Mouse (Mus musculus) embryonic facial prominence, embryonic 14.5 days (tissue): ENCODE measurements around the gene Ctnnal1. TPM values are rescaled to one million over a fixed set of nuclear protein-coding genes. Genes with fewer than 3 reads are reported as not detected.

ENCODE experiments used
- ATAC-seq: fragments of 200-750 bp; cut with Nextera tagmentation; 2 replicates; pipeline ENCODE4 v1.8.0; 2017; ENCODE audit warnings: low read depth, moderate number of reproducible peaks, moderate TSS enrichment
- DNase-seq: peaks from one replicate; pipeline ENCODE4 v3.0.0-alpha.2; 2015; ENCODE audit warnings: low spot score
- H3K27ac ChIP-seq: fragments of 300-500 bp; sonication (generic); replicated peaks from 2 replicates; pipeline ENCODE4 v1.5.1; 2014; ENCODE audit warnings: low read depth, mild to moderate bottlenecking, low read length, moderate library complexity
- H3K27me3 ChIP-seq: fragments of 300-500 bp; sonication (generic); replicated peaks from 2 replicates; pipeline ENCODE4 v1.6.1; 2014; ENCODE audit warnings: low read length; ENCODE audit not compliant: control insufficient read depth, insufficient read depth
- H3K36me3 ChIP-seq: fragments of 300-500 bp; sonication (generic); 2 replicates; pipeline ENCODE4 v1.6.1; 2014; ENCODE audit warnings: low read length, mixed read lengths; ENCODE audit not compliant: control insufficient read depth, insufficient read depth
- H3K4me1 ChIP-seq: fragments of 300-500 bp; sonication (generic); 2 replicates; pipeline ENCODE4 v1.6.1; 2014; ENCODE audit warnings: antibody characterized with exemption, low read length; ENCODE audit not compliant: control insufficient read depth, insufficient read depth
- H3K4me2 ChIP-seq: fragments of 300-500 bp; sonication (generic); 2 replicates; pipeline ENCODE4 v1.6.1; 2014; ENCODE audit warnings: low read depth, mild to moderate bottlenecking, low read length, moderate library complexity, mixed read lengths
- H3K4me3 ChIP-seq: fragments of 300-500 bp; sonication (generic); 2 replicates; pipeline ENCODE4 v1.5.1; 2014; ENCODE audit warnings: low read depth, mild to moderate bottlenecking, low read length
- H3K9ac ChIP-seq: fragments of 300-500 bp; sonication (generic); 2 replicates; pipeline ENCODE4 v1.6.1; 2014; ENCODE audit warnings: low read depth, mild to moderate bottlenecking, low read length, moderate library complexity, mixed read lengths
- H3K9me3 ChIP-seq: fragments of 300-500 bp; sonication (generic); 2 replicates; pipeline ENCODE4 v1.6.1; 2016; ENCODE audit warnings: low read length; ENCODE audit not compliant: control insufficient read depth
- WGBS: fragments of 180-500 bp; shearing (Covaris S2); extraction: QIAGEN DNeasy Blood & Tissue Kit; methylation state at CpG from one replicate; pipeline ENCODE4 v1.1.7; 2014; 5-methylcytosine and 5-hydroxymethylcytosine counted together
- polyA plus RNA-seq: library from polyadenylated mRNA; unstranded; fragments of >200 nt; fragmentation: Nextera tagmentation; extraction: Ambion mirVana; gene quantifications from 2 replicates; pipeline ENCODE4 v1.2.1, GENCODE M21; 2014

Gene Ctnnal1
- polyA plus RNA-seq, 1 experiment from 2014 or later: 23.2 TPM

- peak; percentile 54 for ATAC-seq
- 22% methylated on average over 6 of the region's 6 CpGs for WGBS
- H3K27ac ChIP-seq: peak overlapping the region; percentile 61; the same call in 1 of the 2 replicates
- H3K9me3 ChIP-seq: no peaks in the 10 kb centered on the region
- peak; percentile 72 for DNase-seq
- no peak overlapping the region for H3K4me2 ChIP-seq
- no peaks in the 10 kb centered on the region for H3K36me3 ChIP-seq
- no peak overlapping the region for H3K4me3 ChIP-seq
- no peaks in the 10 kb centered on the region for H3K27me3 ChIP-seq
- peaks cover 4% of the 10 kb centered on the region; the same call in 1 of the 2 replicates for H3K4me1 ChIP-seq
- no peak overlapping the region for H3K9ac ChIP-seq
Measured at GRCm38 (mm10) chr4:56850724-56851123, 14.3 kb downstream of the Ctnnal1 start.

GRCm38 (mm10) chr4:56848044-56848443 lies 16.9 kb downstream of the Ctnnal1 start:
- no peaks in the 10 kb centered on the region for H3K27me3 ChIP-seq
- ATAC-seq (no peak), DNase-seq (no peak)
- H3K4me2 ChIP-seq: no peak overlapping the region
- peaks cover 12% of the 10 kb centered on the region for H3K36me3 ChIP-seq
- H3K9me3 ChIP-seq: 0 out of 2 replicates have a peak, but pooled peaks cover 5% of the 10 kb centered on the region
- H3K4me3 ChIP-seq: no peak overlapping the region
- no peak overlapping the region for H3K27ac ChIP-seq
- H3K4me1 ChIP-seq: peaks cover 4% of the 10 kb centered on the region; the same call in 1 of the 2 replicates
- no peak overlapping the region for H3K9ac ChIP-seq
- WGBS: 78% methylated on average over 6 of the region's 6 CpGs

- DNase-seq: no peak
- Histone ChIP-seq H3K27me3 (no peaks in the 10 kb centered on the region), H3K9ac (no peak overlapping the region), H3K27ac (no peak overlapping the region), H3K4me1 (peaks cover 4% of the 10 kb centered on the region; the same call in 1 of the 2 replicates), H3K4me3 (no peak overlapping the region), H3K4me2 (no peak overlapping the region), H3K36me3 (peaks cover 12% of the 10 kb centered on the region), H3K9me3 (0 out of 2 replicates have a peak, but pooled peaks cover 5% of the 10 kb centered on the region)
- no peak for ATAC-seq
- 93% methylated on average over 3 of the region's 3 CpGs for WGBS
Measured at GRCm38 (mm10) chr4:56847400-56847799, 17.6 kb downstream of the Ctnnal1 start.

- Histone ChIP-seq H3K9me3 (0 out of 2 replicates have a peak, but pooled peaks cover 5% of the 10 kb centered on the region), H3K4me1 (peaks cover 4% of the 10 kb centered on the region; the same call in 1 of the 2 replicates), H3K36me3 (peaks cover 12% of the 10 kb centered on the region), H3K9ac (no peak overlapping the region), H3K4me3 (no peak overlapping the region), H3K27ac (no peak overlapping the region), H3K4me2 (no peak overlapping the region), H3K27me3 (no peaks in the 10 kb centered on the region)
- peak; percentile 55 for DNase-seq
- 55% methylated on average over 9 of the region's 12 CpGs for WGBS
- peak; percentile 78 for ATAC-seq
Measured at GRCm38 (mm10) chr4:56845896-56846533, 19.0 kb downstream of the Ctnnal1 start.

GRCm38 (mm10) chr4:56844911-56845310 lies 20.1 kb downstream of the Ctnnal1 start:
- no peak for DNase-seq
- no peaks in the 10 kb centered on the region for H3K4me1 ChIP-seq
- H3K27ac ChIP-seq: no peak overlapping the region
- WGBS: 76% methylated on average over 4 of the region's 4 CpGs
- peaks cover 12% of the 10 kb centered on the region for H3K36me3 ChIP-seq
- no peaks in the 10 kb centered on the region for H3K27me3 ChIP-seq
- H3K4me2 ChIP-seq: no peak overlapping the region
- H3K4me3 ChIP-seq: no peak overlapping the region
- 0 out of 2 replicates have a peak, but pooled peaks cover 5% of the 10 kb centered on the region for H3K9me3 ChIP-seq
- H3K9ac ChIP-seq: no peak overlapping the region
- no peak for ATAC-seq

GRCm38 (mm10) chr4:56843963-56844362 lies 21.0 kb downstream of the Ctnnal1 start:
- Histone ChIP-seq H3K4me2 (no peak overlapping the region), H3K9me3 (0 out of 2 replicates have a peak, but pooled peaks cover 5% of the 10 kb centered on the region), H3K4me3 (no peak overlapping the region), H3K9ac (no peak overlapping the region), H3K36me3 (peaks cover 15% of the 10 kb centered on the region), H3K27me3 (no peaks in the 10 kb centered on the region), H3K4me1 (no peaks in the 10 kb centered on the region), H3K27ac (no peak overlapping the region)
- ATAC-seq (no peak), DNase-seq (no peak)
- WGBS: 93% methylated on average over 2 of the region's 2 CpGs

GRCm38 (mm10) chr4:56842501-56842900 lies 22.5 kb downstream of the Ctnnal1 start:
- ATAC-seq: no peak
- H3K27ac ChIP-seq: no peak overlapping the region
- H3K4me2 ChIP-seq: no peak overlapping the region
- no peak overlapping the region for H3K4me3 ChIP-seq
- H3K36me3 ChIP-seq: peaks cover 23% of the 10 kb centered on the region
- H3K4me1 ChIP-seq: no peaks in the 10 kb centered on the region
- no peaks in the 10 kb centered on the region for H3K27me3 ChIP-seq
- WGBS: 72% methylated on average over 7 of the region's 7 CpGs
- no peak overlapping the region for H3K9ac ChIP-seq
- no peak for DNase-seq
- H3K9me3 ChIP-seq: 0 out of 2 replicates have a peak, but pooled peaks cover 5% of the 10 kb centered on the region

GRCm38 (mm10) chr4:56840297-56840696 lies 24.7 kb downstream of the Ctnnal1 start:
- Histone ChIP-seq H3K9me3 (0 out of 2 replicates have a peak, but pooled peaks cover 5% of the 10 kb centered on the region), H3K4me2 (no peak overlapping the region), H3K27ac (no peak overlapping the region), H3K9ac (no peak overlapping the region), H3K4me1 (no peaks in the 10 kb centered on the region), H3K36me3 (peaks cover 31% of the 10 kb centered on the region), H3K4me3 (no peak overlapping the region), H3K27me3 (no peaks in the 10 kb centered on the region)
- WGBS: 88% methylated on average over 3 of the region's 3 CpGs
- DNase-seq: no peak
- ATAC-seq: no peak

GRCm38 (mm10) chr4:56837661-56838060 lies 27.3 kb downstream of the Ctnnal1 start:
- no peak overlapping the region for H3K27ac ChIP-seq
- H3K27me3 ChIP-seq: no peaks in the 10 kb centered on the region
- 65% methylated on average over 6 of the region's 6 CpGs for WGBS
- peaks cover 25% of the 10 kb centered on the region; the same call in 1 of the 2 replicates for H3K36me3 ChIP-seq
- no peaks in the 10 kb centered on the region for H3K9me3 ChIP-seq
- H3K4me2 ChIP-seq: no peak overlapping the region
- H3K9ac ChIP-seq: no peak overlapping the region
- H3K4me1 ChIP-seq: no peaks in the 10 kb centered on the region
- ATAC-seq (no peak), DNase-seq (no peak)
- no peak overlapping the region for H3K4me3 ChIP-seq
